18 mouse cellular contexts compared by ENCODE assay signal in the genomic region with DNA sequence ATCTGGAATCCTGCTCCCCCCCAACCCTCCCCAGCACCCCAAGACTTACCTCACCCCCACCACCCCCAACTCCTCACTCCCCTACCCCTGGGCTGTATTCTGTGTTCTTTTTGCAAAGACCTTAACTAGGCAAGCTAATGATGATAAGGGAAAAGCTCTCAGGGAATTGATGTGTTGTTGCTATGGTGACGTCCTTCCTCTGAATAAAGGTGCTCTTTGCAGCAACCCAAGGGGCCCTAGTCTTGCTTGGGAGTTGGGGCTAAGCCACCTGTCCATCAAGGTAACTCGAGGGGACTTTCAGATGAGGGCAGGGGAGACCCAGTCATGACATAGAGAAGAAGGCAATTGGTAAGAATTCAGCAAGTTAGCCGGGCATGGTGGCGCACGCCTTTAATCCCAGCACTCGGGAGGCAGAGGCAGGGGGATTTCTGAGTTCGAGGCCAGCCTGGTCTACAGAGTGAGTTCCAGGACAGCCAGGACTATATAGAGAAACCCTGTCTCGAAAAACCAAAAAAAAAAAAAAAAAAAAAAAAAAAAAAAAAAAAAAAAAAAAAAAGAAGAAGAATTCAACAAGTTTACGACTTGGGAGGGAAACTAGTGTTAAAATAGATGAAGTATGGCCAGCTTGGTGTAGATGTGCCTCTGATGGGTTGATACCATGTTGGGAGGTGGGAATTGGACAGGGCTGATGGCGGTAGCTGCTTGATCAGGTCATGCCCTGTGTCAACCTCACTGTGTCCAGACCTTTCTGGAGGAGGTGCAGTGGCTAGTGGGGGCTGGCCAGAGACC. TPM values are rescaled to one million over a fixed set of nuclear protein-coding genes. Genes with fewer than 3 reads are reported as not detected.
DNase-seq lines count a peak whose midpoint lies in the region; ATAC-seq lines count a peak whose summit lies in the region.
"Had no signal": no experiment of that assay in that cellular context is flagged by ENCODE, and none has a peak within 500 bp of the region (broad histone marks: within the 10 kb centered on the region; RNA-seq: fewer than 3 reads in every experiment).

No protein-coding gene starts in this region.

- H3K4me3 ChIP-seq in midbrain, embryonic 13.5 days (replicated peaks): no peak overlapping the region
- no peak overlapping the region for H3K4me3 ChIP-seq in midbrain, embryonic 10.5 days
- H3K4me3 ChIP-seq in liver, embryonic 13.5 days (replicated peaks): no peak overlapping the region
- H3K4me3 ChIP-seq: hindbrain, embryonic 15.5 days; left cerebral cortex, adult 2 months; limb, embryonic 13.5 days; stomach, embryonic 15.5 days had no signal

- H3K9me3 ChIP-seq in midbrain, embryonic 13.5 days: no peaks in the 10 kb centered on the region
- no peaks in the 10 kb centered on the region for H3K9me3 ChIP-seq in midbrain, embryonic 10.5 days (replicated peaks)
- no peaks in the 10 kb centered on the region for H3K9me3 ChIP-seq in liver, embryonic 13.5 days (replicated peaks)
- H3K9me3 ChIP-seq: G1E; hindbrain, embryonic 15.5 days; limb, embryonic 13.5 days; stomach, embryonic 15.5 days had no signal

- peaks cover 41% of the 10 kb centered on the region for H3K4me1 ChIP-seq in midbrain, embryonic 13.5 days (replicated peaks)
- H3K4me1 ChIP-seq in midbrain, embryonic 10.5 days: peaks cover 54% of the 10 kb centered on the region
- peaks cover 80% of the 10 kb centered on the region for H3K4me1 ChIP-seq in liver, embryonic 13.5 days (replicated peaks)

- no peaks in the 10 kb centered on the region for H3K27me3 ChIP-seq in midbrain, embryonic 13.5 days
- H3K27me3 ChIP-seq in midbrain, embryonic 10.5 days (ENCODE audit: low read depth, poor library complexity, severe bottlenecking): peaks cover 19% of the 10 kb centered on the region
- peaks cover 15% of the 10 kb centered on the region for H3K27me3 ChIP-seq in liver, embryonic 13.5 days
- H3K27me3 ChIP-seq: hindbrain, embryonic 15.5 days; stomach, embryonic 15.5 days had no signal

- 74% methylated on average over 10 of the region's 10 CpGs for WGBS in midbrain, embryonic 13.5 days
- WGBS in midbrain, embryonic 10.5 days: 82% methylated on average over 10 of the region's 10 CpGs
- WGBS in liver, embryonic 13.5 days (ENCODE audit: insufficient replicate concordance): 60% methylated on average over 10 of the region's 10 CpGs

- H3K36me3 ChIP-seq in midbrain, embryonic 13.5 days: peaks cover 27% of the 10 kb centered on the region
- H3K36me3 ChIP-seq in midbrain, embryonic 10.5 days: peaks cover 67% of the 10 kb centered on the region
- H3K36me3 ChIP-seq in liver, embryonic 13.5 days: peaks cover 37% of the 10 kb centered on the region
- H3K36me3 ChIP-seq: hindbrain, embryonic 15.5 days had no signal

- no peak overlapping the region for H3K9ac ChIP-seq in midbrain, embryonic 13.5 days (replicated peaks)
- peak overlapping the region; percentile 45 for H3K9ac ChIP-seq in liver, embryonic 13.5 days
- H3K9ac ChIP-seq: hindbrain, embryonic 15.5 days; limb, embryonic 13.5 days; stomach, embryonic 15.5 days had no signal

- H3K4me2 ChIP-seq in midbrain, embryonic 13.5 days (replicated peaks): no peak overlapping the region
- peak overlapping the region; percentile 53 for H3K4me2 ChIP-seq in liver, embryonic 13.5 days
- H3K4me2 ChIP-seq: hindbrain, embryonic 15.5 days; limb, embryonic 13.5 days; stomach, embryonic 15.5 days had no signal

- DNase-seq in CD4-positive, CD25-positive, alpha-beta regulatory T cell, adult 2 months (ENCODE audit: low read depth, low spot score): peak; percentile 66
- DNase-seq in midbrain, embryonic 10.5 days (ENCODE audit: low spot score): no peak
- no peak for DNase-seq in liver, embryonic 13.5 days
- peak; percentile 50 for DNase-seq in naive thymus-derived CD4-positive, alpha-beta T cell, adult 2 months (ENCODE audit: low read depth)
- DNase-seq in right cerebral cortex, adult 18-20 months: no peak
- no peak for DNase-seq in T-cell, adult 2 months (ENCODE audit: low spot score)
- DNase-seq: cerebellum, adult 8-10 months; embryo, embryonic 11 days; lung, postnatal 10 days; thymus, postnatal 25 days had no signal

- no peak for ATAC-seq in CD4-positive, CD25-positive, alpha-beta regulatory T cell, adult 4 months
- ATAC-seq in midbrain, embryonic 13.5 days: no peak
- ATAC-seq in liver, embryonic 13.5 days (ENCODE audit: low read depth): no peak

- H3K27ac ChIP-seq in midbrain, embryonic 13.5 days: peak overlapping the region; percentile 56
- H3K27ac ChIP-seq in midbrain, embryonic 10.5 days (replicated peaks): no peak overlapping the region; the same call in 1 of the 2 replicates
- H3K27ac ChIP-seq in liver, embryonic 13.5 days: peak overlapping the region; percentile 87
- H3K27ac ChIP-seq: hindbrain, embryonic 15.5 days; left cerebral cortex, adult 2 months; limb, embryonic 13.5 days had no signal

RNA-seq across cellular contexts. Expression of gene Lfng, which starts 8.4 kb away (rescaled TPM):
- 10 to 100 TPM; 24.2 to 26.2 TPM for polyA plus RNA-seq in CD4-positive, CD25-positive, alpha-beta regulatory T cell, adult 4 months (2017; shearing (Covaris generic))
- polyA plus RNA-seq in midbrain, embryonic 13.5 days (2015; fragmentation: Nextera tagmentation; extraction: Ambion mirVana): 25.0 and 25.7 TPM in 2 replicates
- 43.7 and 50.8 TPM in 2 replicates for polyA plus RNA-seq in midbrain, embryonic 10.5 days (2016; fragmentation: Nextera tagmentation; extraction: Ambion mirVana)
- 7.6 and 8.0 TPM in 2 replicates for polyA plus RNA-seq in liver, embryonic 13.5 days (2015; fragmentation: Nextera tagmentation; extraction: Ambion mirVana)

RNA-seq across cellular contexts. Expression of gene Ttyh3, which starts 33.3 kb away (rescaled TPM):
- polyA plus RNA-seq in CD4-positive, CD25-positive, alpha-beta regulatory T cell, adult 4 months (2017; shearing (Covaris generic)): 1 to 10 TPM; 4.9 to 6.7 TPM
- 53.6 and 76.6 TPM in 2 replicates for polyA plus RNA-seq in midbrain, embryonic 13.5 days (2015; fragmentation: Nextera tagmentation; extraction: Ambion mirVana)
- 28.6 and 36.2 TPM in 2 replicates for polyA plus RNA-seq in midbrain, embryonic 10.5 days (2016; fragmentation: Nextera tagmentation; extraction: Ambion mirVana)
- 4.8 and 4.9 TPM in 2 replicates for polyA plus RNA-seq in liver, embryonic 13.5 days (2015; fragmentation: Nextera tagmentation; extraction: Ambion mirVana)

RNA-seq across cellular contexts. Expression of gene Grifin, which starts 50.6 kb away (rescaled TPM):
- polyA plus RNA-seq in CD4-positive, CD25-positive, alpha-beta regulatory T cell, adult 4 months (2017; shearing (Covaris generic)): 1 to 10 TPM; 1.5 to 3.8 TPM
- polyA plus RNA-seq in midbrain, embryonic 13.5 days (2015; fragmentation: Nextera tagmentation; extraction: Ambion mirVana): not detected in 2 replicates
- 0.62 and 0.63 TPM in 2 replicates for polyA plus RNA-seq in midbrain, embryonic 10.5 days (2016; fragmentation: Nextera tagmentation; extraction: Ambion mirVana)
- 4.6 and 4.9 TPM in 2 replicates for polyA plus RNA-seq in liver, embryonic 13.5 days (2015; fragmentation: Nextera tagmentation; extraction: Ambion mirVana)
- polyA plus RNA-seq: G1E; hindbrain, embryonic 15.5 days; kidney, embryonic 14.5 days; limb, embryonic 13.5 days had no signal

Comparison
In these comparisons a context has a peak if more than half of its experiments do, and no peak if none do; other contexts are left out.
1. DNase-seq: peak in CD4-positive, CD25-positive, alpha-beta regulatory T cell, adult 2 months (single experiment) and naive thymus-derived CD4-positive, alpha-beta T cell, adult 2 months (single experiment); none in midbrain, embryonic 10.5 days (single experiment), liver, embryonic 13.5 days (single experiment), right cerebral cortex, adult 18-20 months (single experiment) and T-cell, adult 2 months (single experiment).